Mouse (Mus musculus): ENCODE measurements around the gene Myo3b.

The Myo3b gene

GRCm38 (mm10) chr2:70278425-70279277 lies 239.7 kb downstream of the Myo3b start:
- no peak for DNase-seq (ENCODE audit: low spot score in 2 of 2)

GRCm38 (mm10) chr2:70284109-70284508 lies 245.2 kb downstream of the Myo3b start:
- peak in 1 of 2 experiments; percentile 7 for DNase-seq (ENCODE audit: low spot score in 2 of 2)

GRCm38 (mm10) chr2:70291063-70291462 lies 252.1 kb downstream of the Myo3b start:
- no peak for DNase-seq (ENCODE audit: low spot score in 2 of 2)

GRCm38 (mm10) chr2:70292776-70293175 lies 253.8 kb downstream of the Myo3b start:
- no peak for DNase-seq (ENCODE audit: low spot score in 2 of 2)

- DNase-seq (ENCODE audit: low spot score in 2 of 2), result no peak
Measured at GRCm38 (mm10) chr2:70302905-70303304, 264.0 kb downstream of the Myo3b start.

- DNase-seq (ENCODE audit: low spot score in 2 of 2), result no peak
Measured at GRCm38 (mm10) chr2:70315125-70315524, 276.2 kb downstream of the Myo3b start.

GRCm38 (mm10) chr2:70315734-70316133 lies 276.8 kb downstream of the Myo3b start:
- DNase-seq (ENCODE audit: low spot score in 2 of 2), result no peak

GRCm38 (mm10) chr2:70317850-70318249 lies 278.9 kb downstream of the Myo3b start:
- no peak for DNase-seq (ENCODE audit: low spot score in 2 of 2)

- DNase-seq (ENCODE audit: low spot score in 2 of 2), result no peak
Measured at GRCm38 (mm10) chr2:70318861-70319555, 280.1 kb downstream of the Myo3b start.

- DNase-seq (ENCODE audit: low spot score in 2 of 2), result no peak
Measured at GRCm38 (mm10) chr2:70322767-70323166, 283.8 kb downstream of the Myo3b start.

GRCm38 (mm10) chr2:70327602-70328001 lies 288.7 kb downstream of the Myo3b start:
- no peak for DNase-seq (ENCODE audit: low spot score in 2 of 2)

- no peak for DNase-seq (ENCODE audit: low spot score in 2 of 2)
Measured at GRCm38 (mm10) chr2:70332905-70333304, 294.0 kb downstream of the Myo3b start.

- DNase-seq (ENCODE audit: low spot score in 2 of 2), result no peak
Measured at GRCm38 (mm10) chr2:70333553-70333952, 294.6 kb downstream of the Myo3b start.

- DNase-seq (ENCODE audit: low spot score in 2 of 2), result no peak
Measured at GRCm38 (mm10) chr2:70336551-70336950, 297.6 kb downstream of the Myo3b start.

- DNase-seq (ENCODE audit: low spot score in 2 of 2), result no peak
Measured at GRCm38 (mm10) chr2:70337208-70337611, 298.3 kb downstream of the Myo3b start.

- DNase-seq (ENCODE audit: low spot score in 2 of 2), result no peak
Measured at GRCm38 (mm10) chr2:70337869-70338268, 298.9 kb downstream of the Myo3b start.

- DNase-seq (ENCODE audit: low spot score in 2 of 2), result no peak
Measured at GRCm38 (mm10) chr2:70339061-70339460, 300.1 kb downstream of the Myo3b start.

- no peak for DNase-seq (ENCODE audit: low spot score in 2 of 2)
Measured at GRCm38 (mm10) chr2:70339501-70339900, 300.6 kb downstream of the Myo3b start.

GRCm38 (mm10) chr2:70340224-70340623 lies 301.3 kb downstream of the Myo3b start:
- DNase-seq (ENCODE audit: low spot score in 2 of 2), result no peak

- no peak for DNase-seq (ENCODE audit: low spot score in 2 of 2)
Measured at GRCm38 (mm10) chr2:70345126-70345525, 306.2 kb downstream of the Myo3b start.

- DNase-seq (ENCODE audit: low spot score in 2 of 2), result no peak
Measured at GRCm38 (mm10) chr2:70347511-70347910, 308.6 kb downstream of the Myo3b start.

GRCm38 (mm10) chr2:70348793-70349553 lies 310.0 kb downstream of the Myo3b start:
- no peak for DNase-seq (ENCODE audit: low spot score in 2 of 2)
